Mouse (Mus musculus) v-Abl transformed pro-B cells (cell line): ENCODE results near the gene Elovl3.

ENCODE experiments used
- in situ Hi-C, 2 experiments: fragments of 400-800 bp; cut with MboI; formaldehyde crosslinking; loops; one replicate each; pipeline ENCODE4 v1.15.1; 2025; ENCODE audit not compliant: unreplicated experiment in 2 of 2

Gene Elovl3

DNA sequence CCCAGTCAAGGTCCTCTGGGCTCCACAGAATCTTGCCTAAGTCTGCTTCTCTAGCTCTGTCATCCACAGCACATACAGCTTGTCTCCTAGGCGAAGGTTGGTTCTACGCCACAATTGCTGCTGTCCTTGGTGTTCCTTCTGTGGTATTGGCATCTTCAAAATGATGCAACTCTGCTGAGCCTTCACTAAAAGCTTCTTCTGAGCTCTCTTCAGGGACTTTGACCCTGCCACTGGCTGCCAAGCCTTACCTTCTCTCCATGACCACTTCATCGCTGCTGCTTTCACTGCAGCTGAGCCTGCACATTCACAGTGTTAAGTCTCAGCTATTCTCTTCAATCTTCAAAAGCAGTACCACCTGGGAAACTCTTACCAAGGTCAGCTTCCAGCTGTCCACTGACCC is 50.5 kb downstream of the Elovl3 start:
- in situ Hi-C loops = no loop called here
